Mouse (Mus musculus): ENCODE measurements around the gene Atp2c1.

The Atp2c1 gene

DNA sequence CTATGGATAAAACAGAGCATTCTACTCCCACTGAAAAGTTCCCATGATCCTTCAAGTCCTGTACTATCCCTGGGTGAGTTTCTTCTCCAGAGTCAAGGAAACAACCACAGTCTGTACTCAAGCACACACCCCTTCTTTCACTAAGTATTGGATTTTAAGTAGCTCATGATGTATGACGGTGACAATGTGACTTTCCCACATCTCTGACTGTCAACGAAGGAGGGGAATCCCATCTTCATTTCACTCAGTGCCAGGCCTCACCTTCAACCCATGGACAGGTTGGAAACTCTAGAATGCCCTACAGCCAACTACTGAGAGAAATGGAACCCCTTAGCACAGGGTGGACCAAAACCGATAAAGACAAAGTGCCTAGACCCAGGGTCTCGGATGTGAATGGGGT, 160.9 kb downstream of the Atp2c1 start:
- DNase-seq (ENCODE audit: low spot score in 2 of 2), result no peak

GRCm38 (mm10) chr9:105363520-105364231, 163.4 kb downstream of the Atp2c1 start:
- no peak for DNase-seq (ENCODE audit: low spot score in 2 of 2)

DNA sequence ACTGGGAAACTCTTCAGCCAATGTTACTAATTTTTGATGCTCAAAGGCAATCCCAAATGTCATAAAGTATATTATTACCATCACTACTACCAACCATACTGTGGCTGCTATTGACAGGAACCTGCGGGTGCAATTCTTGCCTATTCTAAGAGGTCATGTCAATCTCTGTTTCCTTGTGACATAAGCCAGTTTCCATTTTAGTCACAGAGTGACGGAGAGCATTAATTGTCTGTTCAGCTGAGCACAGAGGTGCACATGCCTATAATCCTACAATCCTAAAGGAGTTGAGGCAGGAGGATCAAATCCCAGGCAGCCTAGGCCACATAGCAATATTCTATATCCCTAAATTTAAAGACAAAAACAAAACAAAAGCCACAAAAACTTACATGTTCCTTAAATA, 164.9 kb downstream of the Atp2c1 start:
- no peak for DNase-seq (ENCODE audit: low spot score in 2 of 2)
